Mouse (Mus musculus) layer of hippocampus, adult 18-20 months (tissue): ENCODE data around the gene Mrpl23. TPM values are rescaled to one million over a fixed set of nuclear protein-coding genes. Genes with fewer than 3 reads are reported as not detected.
A peak's percentile ranks its signal among the peaks of the same experiment; 100 is the strongest.

Source experiments
- DNase-seq, 2 experiments: peaks; one replicate each; pipeline ENCODE4 v3.0.0; 2022; ENCODE audit warnings: low spot score in 2 of 2
- long read RNA-seq: library from polyadenylated mRNA; stranded (forward); transcript quantifications from one replicate; pipeline ENCODE4 v2.0.0, GENCODE M21; 2021
- total RNA-seq, 2 experiments: library from RNA; stranded (reverse); gene quantifications; 2 replicates each; pipeline ENCODE4 v1.2.3; 2021

Mrpl23 gene
- 1 to 10 TPM; 6.8 to 8.4 TPM for total RNA-seq
- long read RNA-seq, transcript Mrpl23-201 (5 exons, 692 nt), result major isoform, 30 of 36 reads
- long read RNA-seq, partial matches to known transcripts, result 3 of 36 reads
- long read RNA-seq, other reads (novel, unspliced or antisense), result 1 of 36 reads

DNA sequence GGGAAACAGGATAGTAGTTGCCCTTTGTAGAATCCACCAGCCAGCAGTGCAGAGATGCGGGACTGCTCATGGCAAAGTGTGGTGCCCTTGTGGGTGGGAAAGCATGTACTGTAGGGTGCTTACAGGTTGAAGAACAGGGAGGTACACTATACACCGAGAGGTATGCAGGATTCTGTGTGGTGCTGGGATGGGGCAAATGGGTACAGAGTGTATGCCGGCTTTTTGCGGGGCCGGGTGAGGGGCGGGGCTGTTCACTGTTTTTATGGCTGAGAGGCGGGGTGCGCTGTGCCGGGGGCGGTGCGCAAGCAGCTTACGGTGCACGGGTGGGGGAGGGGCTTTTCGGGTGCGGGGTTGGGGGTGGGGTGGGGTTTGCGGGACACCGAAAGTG lies at the start of gene Mrpl23:
Gene Mrpl23, plus strand, starts transcription at position 16 of the 388 bp plus-strand sequence.
- DNase-seq, result no peak

DNA sequence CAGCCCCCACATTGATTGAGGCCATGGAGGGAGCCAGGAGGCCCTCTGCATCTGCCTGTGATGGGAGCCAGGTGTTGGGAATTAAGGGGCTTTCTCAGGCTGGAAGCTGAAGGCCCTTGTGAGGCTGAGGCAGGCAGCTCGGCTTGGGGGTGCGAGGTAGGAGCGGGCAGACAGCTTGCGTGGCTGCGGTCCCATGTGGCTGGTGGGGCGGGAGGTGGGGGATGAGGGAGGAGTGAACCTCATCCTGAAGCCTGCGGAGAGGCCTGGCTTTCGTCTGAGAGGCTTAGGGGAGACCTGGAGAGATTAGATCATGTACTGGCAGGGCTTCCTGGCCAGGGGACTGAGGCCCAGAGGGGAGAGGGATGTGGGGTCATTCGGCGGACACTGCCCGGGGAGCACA lies 49.4 kb upstream of the Mrpl23 start:
- no peak for DNase-seq

DNA sequence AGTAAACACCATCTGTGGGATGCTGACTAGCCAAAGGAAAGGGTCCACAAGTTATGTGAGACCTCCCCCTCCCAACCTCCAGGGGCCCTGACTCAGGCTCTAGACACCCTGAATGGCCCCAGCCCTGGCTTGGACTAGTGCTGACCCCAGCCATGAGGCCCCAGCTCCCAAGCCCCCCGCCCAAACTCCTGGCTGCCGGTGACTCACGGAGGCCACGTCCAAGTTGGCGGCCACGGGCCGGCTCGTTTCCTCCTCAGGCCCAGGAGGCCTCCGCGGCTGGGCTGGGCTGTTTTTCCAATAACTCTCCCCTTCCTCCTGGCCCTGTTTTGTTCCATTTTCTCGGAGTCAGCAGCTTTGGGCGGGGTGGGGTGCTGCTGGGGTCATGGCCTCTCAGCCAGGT lies 47.7 kb upstream of the Mrpl23 start:
- DNase-seq, result no peak

DNA sequence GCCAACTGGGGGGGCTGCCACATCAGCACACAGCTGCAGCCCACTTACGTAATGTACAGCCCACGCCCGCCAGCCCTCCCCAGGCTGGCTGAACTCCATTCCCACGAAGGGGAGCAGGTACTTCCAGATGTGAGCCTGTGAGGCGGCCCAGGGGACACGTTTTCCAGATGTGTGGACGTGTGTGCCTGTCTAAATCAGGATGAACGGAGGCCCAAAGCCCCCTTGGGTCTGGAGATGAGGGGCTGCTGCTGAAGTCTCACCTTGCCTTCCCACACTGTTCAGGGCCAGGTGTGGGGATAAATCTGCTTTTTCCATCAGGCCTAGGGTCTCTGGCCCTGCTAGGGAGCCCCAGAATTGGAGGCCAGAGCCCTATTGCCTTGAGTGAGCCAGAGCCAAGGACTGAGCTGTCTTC lies 45.7 kb upstream of the Mrpl23 start:
- no peak for DNase-seq

DNA sequence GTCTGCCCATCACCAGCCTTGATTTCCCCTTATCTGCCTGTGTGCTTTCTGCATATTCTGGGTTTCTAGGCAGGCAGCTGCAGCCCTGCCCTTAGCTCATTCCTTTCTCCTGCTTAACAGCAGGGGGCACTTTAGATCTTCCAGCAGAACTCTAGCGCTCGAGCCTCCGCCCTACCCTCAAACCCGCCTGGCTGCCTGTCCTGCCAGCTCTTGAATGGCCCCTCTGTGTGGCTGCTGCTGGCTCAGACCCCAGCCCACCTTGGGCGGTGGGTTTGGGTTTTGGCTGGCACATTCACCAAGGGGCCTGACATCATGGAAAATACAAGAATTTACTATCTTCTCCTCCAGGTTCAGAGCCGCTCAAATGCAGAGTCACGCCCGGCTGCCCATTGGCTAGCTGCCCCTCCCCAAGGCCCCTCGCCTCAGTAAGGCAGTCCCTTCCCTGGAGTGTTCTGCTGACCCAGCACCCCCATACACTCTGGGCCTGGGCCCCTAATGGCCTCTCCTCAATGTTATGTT lies 45.1 kb upstream of the Mrpl23 start:
- peak in 1 of 2 experiments; percentile 58 for DNase-seq

DNA sequence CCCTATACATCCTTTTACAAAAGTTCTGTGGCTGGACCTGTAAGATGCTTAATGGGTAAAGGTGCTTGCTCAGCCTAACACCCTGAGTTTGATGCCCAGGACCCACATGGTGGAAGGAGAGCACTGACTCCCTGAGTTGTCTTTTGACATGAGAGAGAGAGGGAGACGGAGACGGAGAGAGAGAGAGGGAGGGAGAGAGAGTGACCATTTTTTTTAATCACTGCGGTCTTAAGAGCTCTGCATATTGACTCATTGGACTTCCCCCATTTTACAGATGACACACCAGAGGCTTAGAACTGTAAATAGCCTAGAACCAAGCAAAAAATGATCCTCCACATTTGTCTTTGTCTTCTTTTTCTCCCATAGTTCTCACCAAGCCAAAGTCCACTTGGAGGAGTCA lies 44.4 kb upstream of the Mrpl23 start:
- no peak for DNase-seq

DNA sequence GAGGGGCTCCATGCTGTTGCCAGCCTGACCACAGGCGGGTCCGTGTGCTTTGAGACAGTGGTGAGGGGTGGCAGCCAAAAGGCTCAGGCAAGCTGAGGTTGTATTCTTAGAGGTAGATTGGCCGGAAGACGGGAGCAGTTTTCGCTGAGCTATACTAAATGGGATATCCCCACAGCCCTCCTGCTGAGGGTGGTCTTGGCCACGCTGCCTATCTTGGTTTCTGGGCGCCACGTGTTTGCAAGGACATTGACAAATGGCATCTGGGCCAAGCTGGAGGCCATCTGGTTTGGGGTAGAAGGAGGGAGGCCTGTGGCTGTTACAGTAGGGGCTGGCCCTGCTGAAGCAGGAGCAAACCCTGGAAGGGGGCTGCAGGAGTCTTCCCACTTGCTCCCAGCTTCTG lies 39.0 kb upstream of the Mrpl23 start:
- no peak for DNase-seq

DNA sequence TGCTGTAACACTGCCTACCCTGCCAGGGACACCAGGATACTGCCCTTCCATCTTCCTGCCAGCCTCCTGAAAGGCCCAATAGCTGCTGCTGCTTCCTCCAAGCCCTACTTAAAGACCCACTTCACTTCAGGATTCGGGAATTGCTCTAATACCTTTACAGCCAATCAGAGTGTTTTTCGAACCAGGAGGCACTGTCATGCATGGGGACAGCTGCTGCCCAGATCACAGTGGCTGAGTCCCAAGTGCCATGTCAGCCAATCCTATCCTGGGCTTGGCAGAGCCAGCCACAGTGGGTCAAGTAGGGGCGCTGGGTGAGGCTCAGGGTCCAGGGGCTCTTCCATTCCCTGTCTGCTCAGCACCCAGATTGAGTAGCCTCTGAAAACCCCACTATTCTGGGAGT lies 36.3 kb upstream of the Mrpl23 start:
- no peak for DNase-seq

DNA sequence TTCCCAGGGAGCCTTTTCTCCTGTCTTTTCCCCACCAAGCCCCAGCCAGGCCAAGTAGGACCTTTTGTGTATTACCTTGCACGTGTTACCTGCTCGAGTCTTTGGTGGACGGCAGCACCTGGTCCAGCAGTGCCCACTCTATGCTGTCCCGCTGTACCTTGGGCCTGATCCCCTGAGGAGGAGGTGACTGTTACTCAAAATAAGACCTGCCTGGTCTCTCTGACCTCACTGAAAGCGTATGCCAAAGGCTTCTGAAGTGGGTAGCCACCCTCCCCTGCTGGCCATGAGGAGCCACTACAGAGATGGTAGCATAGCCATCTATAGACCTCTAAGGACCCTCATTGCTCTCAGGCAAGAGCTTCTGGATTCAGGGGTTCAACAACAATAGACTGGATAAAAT lies 35.7 kb upstream of the Mrpl23 start:
- no peak for DNase-seq

DNA sequence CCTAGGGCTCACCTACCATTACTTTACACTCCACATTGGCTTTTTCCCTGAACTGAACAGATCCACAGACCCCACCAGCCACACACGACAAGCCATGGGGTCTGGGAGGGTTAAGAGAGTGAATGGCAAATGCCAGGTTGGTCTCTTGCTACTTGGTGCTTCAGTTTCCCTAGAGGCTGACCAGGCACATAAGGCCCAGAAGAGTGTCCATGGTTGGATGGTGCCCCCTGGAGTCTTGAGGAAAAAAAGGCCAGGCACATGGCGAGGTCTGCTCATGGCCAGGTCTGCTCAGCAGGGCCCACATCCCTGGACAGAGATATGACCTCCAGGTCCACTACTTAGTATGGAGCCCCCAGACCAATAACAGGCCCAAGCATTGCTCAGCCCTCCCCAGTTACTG lies 34.7 kb upstream of the Mrpl23 start:
- peak in 1 of 2 experiments; percentile 22 for DNase-seq

DNA sequence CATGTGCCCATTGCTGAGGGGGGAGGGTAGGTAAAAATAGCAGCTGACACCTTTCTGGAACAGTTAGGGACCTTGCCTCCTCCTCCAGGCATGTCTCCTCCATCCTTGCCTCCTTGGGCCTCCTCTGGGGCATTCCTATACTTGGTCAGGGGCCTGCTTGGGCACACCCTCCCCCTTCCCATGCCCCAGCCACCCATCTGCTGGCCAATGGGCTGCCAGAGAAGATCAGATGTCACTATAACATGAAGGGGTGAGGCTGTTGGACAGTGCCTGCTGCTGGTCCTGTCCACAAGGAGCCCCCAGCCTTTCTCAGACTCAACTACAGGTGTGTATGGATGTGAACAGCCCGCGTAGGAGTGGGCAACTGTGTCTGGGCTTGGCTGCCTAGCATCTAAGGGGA lies 33.9 kb upstream of the Mrpl23 start, which contains the start of gene Tnnt3:
Gene Tnnt3, plus strand, starts transcription at position 262 of the 400 bp plus-strand sequence.
- DNase-seq, result no peak

DNA sequence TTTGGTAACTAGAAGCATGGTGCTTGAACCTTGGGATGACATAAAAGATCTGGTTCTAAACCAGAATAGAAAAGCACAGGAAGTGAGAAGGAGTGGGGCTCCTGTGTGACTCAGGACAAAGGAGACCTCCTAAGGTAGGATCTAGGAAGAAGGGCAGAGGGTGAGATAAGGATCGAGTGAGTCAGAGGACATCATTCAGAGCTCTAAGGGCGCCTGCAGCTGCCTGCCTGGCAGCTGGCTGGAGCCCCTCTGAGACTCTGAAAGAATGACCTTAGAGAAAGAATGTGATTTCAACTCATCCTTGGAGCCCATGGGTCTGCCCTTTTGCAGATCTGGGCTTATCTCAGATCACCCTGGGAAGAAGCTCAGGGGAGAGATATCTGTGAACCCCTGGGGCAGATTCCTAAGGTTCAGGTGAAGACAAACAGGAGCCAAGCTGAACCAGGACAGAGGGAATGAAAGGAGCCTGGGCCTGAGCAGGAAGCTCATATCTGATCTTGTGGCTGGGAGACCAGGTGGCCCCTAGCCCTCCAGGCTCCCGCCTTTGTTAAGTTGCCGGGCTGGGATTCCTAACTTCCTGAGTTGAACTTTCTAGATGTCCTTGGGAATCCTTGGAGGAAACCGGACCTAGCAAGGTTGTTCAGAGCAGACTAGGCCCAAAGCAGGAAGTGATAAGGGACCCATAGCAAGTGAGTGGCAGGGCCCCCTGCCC lies 33.3 kb upstream of the Mrpl23 start:
- no peak for DNase-seq

DNA sequence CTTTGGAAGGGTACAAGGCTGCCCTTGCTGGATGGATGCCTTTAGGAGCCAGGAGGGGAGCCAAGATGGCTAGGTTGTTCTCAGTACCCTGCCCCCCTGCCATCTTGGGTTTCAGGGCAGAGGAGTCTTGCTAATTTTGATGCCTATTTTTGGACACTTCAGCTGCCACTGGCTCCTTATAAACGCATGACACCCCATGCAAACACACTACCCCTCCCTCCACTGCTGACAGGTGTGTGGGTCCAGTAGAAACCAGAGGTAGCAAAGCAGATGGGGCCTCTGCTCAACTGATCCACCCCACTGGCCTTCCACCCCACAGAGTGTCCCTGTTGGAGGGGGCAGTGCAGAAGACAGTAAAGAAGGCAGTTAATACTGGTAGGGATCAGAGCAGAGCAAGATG lies 32.5 kb upstream of the Mrpl23 start:
- DNase-seq, result no peak

DNA sequence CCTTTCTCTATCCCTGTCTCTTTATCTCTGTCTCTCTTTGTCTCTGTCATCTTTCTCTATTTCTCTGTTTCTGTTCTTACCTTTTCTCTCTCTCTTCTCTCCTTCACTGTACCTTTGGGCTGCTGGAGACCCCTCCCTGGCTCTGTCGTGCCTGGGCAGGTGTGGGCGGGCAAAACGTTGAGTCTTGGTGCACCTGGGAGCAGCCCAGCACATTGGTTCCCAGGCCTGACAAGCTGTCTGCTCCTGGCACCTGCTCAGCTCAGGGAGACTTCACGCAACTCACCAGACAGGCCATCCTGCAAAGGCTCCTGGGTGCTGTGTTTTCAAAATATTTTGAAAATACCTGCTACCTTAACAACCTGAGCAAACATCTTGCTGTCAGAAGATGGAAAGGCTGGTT lies 29.3 kb upstream of the Mrpl23 start:
- DNase-seq, result no peak

DNA sequence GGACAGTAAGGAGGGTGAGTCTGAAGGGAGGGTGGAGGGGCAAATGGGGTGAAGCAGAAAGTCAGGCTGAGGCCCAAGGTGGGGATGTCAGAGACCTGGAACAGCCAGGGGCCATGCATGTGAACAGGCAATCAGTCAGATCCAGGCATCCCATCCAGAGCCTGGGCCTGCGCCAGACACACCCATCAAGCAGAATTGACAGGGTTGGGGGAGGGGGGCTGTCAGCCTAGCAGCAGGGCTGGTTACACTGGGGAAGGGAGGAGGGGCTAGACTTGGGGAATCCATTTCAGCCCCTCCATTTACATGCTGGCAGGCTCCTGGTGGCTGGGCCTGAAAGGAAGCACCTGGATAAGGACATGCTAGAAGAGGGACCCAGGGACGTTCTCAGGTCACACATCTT lies 26.5 kb upstream of the Mrpl23 start:
- no peak for DNase-seq

DNA sequence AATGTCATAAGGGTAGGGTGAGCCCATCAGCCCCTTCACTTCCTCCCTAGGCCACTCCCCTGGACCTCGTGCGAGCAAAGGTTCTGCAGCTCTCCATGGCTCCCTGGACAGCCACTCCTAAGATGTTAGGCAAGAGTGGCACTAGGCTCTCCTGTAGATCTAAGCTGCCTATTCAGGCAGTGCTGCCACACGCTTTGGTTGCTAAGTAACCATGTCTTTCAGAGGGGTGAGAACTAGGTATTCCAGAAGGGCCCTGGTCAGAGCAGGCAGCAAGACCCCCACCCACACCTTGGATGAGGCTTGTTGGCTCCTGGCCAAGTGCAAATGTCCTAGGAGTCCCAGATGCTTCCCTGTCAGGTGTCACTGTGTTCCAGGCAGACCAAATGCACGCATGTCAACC lies 26.0 kb upstream of the Mrpl23 start:
- DNase-seq, result no peak

DNA sequence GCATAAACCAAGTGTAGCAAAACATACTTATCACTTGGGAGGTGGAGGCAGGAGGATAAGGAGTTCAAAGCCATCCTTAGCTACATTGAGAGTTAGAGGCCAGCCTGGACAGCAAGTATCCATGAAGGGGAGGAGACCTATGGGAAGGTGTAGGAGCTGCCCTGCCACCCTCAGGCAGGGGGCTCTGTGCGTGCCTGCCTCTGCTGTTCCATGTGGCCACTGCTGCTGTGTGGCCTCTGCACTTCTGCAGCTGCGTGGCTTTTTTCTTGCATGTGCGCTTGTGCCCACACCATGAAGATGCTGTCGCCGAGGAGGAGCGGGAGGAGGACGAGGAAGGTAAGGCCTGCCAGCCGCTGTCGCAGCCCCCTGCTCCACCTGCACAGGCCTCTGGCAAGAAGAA lies 25.0 kb upstream of the Mrpl23 start:
- no peak for DNase-seq

DNA sequence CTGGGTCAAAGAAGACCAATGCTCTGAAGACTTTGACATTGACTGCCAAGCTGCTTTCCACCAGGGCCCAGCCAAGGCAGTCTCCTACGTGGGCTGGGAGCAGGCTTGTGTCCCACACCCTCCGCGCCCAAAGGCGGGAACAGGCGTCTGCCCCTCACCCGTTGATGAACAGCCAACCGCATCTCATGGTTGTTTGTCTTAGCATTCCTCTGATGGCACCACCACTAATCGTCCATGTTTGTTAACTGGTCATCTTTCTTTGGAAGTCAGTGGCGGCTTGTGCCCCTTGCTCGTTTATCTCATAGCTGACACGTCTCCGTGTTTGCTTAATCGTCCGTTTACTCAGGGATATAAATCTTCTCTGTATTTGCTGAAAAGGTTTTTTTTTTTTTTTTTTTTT lies 23.0 kb upstream of the Mrpl23 start:
- no peak for DNase-seq

DNA sequence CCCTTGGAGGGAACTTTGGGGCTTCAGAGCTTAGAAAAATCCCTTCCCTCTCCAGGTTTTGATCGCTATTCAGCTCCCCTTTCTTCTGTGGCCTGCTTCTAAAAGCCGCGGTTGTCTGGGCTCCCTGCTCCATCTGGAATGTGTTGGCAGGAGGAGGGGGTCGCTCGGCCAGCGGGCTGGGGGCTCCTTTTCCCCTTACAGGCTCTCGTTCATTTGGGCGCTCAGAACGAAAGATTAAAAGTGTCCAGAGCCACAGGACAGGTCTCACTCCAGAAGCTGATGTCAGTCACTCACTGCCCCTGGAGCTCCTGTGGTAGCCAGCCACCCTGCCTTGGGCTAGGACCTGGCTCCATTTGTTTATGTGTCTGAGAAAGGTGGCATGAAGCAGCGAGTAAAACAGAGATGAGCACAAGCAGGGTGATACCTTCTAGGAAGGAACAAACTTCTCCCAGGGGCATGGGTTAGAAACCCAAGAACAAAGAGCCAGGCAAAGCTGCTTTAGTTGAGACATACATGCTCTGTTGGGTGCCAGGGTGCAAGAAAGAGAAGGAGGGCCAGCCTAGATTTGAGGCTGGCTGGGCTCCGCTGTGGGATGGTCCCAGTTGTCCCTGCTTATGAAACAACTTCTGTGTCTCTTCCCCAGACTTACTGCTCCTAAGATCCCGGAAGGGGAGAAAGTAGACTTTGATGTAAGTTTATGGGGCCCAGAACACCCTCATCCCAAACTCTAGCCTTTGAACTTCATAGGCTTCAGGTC lies 22.3 kb upstream of the Mrpl23 start:
- DNase-seq, result no peak

DNA sequence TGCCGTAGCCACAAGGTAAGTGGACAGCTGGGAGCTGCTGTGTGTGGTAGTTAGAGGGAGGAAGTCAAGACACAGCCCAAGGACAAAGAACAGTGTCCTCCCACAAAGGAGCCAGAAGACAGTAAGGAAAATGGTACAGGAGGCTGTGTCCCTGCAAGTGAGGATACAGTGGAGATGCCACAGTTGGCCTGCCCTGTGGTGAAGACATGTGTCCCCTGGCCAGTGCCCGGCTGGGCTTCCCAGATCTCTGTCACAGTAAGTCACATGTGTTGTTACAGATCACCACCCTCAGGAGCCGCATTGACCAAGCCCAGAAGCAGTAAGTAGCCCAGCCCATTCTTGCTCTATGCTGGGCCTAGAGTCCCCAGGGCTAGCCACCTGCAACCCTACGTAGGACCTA lies 18.4 kb upstream of the Mrpl23 start:
- no peak for DNase-seq

DNA sequence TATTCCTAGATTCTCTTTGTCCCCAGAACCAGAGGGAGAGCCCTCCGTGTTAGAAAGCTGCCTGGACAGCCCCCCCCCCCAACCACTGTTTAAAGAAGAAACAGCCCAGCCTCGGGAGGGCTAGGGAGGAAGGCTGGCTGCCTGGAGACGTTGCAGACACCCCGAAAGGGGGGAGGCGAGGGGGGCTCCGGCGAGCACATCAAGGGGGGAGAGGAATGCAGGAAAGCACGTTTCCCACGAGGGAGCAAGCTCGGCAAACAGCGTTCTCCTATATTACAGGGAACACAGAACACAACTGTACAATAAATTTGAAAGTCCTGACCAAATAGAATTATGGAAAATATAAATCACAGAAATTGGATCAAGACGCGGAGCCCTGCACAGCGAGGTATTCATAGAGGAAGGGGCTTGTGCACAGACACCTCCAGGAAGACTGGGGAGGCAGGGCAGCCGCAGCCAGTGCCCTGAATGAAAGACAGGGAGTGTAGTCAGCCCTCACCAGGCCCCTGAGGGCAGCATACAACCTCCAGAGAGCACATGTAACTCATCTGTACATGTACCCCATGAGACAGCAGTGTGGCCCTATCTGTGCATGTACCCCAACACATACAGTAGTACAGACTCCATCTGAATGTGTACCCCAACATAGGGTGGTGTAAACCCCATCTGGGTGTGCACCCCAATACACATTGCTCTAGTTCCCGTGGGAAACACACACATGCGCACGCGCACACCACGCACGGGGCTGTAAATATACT lies 16.1 kb upstream of the Mrpl23 start:
- no peak for DNase-seq

DNA sequence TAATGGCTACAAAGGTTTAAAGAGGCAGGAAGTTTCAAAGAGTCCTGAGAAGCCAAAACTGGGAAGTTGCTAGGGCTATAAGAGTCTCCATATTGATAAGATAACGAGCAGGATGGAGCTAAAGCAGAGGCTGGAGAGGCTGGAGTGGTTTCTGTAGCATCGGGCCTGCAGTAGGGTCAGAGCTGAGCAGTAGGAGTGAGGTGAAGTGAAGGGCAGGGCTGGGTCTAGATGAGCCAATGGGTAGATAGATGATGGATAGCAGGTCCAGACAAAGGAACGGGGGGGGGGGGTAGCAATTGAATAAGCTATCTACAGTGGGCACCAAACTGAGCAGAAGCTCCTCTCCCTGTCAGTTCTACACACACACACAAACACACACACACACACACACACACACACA lies 15.0 kb upstream of the Mrpl23 start:
- DNase-seq, result no peak
